Mouse (Mus musculus) liver, postnatal 0 days (tissue): ENCODE data around the gene S100pbp. TPM values are rescaled to one million over a fixed set of nuclear protein-coding genes. Genes with fewer than 3 reads are reported as not detected.
A peak's percentile ranks its signal among the peaks of the same experiment; 100 is the strongest.
"Not testable (repeated sequence)": the region's sequence is repeated elsewhere in the genome, so short reads cannot be mapped to it uniquely, and the experiment has no call there.

ENCODE experiments used
- ATAC-seq: fragments of 200-750 bp; cut with Nextera tagmentation; 2 replicates; pipeline ENCODE4 v1.8.0; 2017; ENCODE audit warnings: mild to moderate bottlenecking, moderate library complexity
- DNase-seq: peaks from one replicate; pipeline ENCODE4 v3.0.0-alpha.2; 2016
- H3K27ac ChIP-seq: fragments of 300-500 bp; sonication (generic); 2 replicates; pipeline ENCODE4 v1.5.1; 2014; ENCODE audit warnings: antibody characterized with exemption, moderate library complexity, mild to moderate bottlenecking, low read depth
- H3K27me3 ChIP-seq: fragments of 300-500 bp; sonication (generic); 2 replicates; pipeline ENCODE4 v1.6.1; 2014; ENCODE audit warnings: low read length, control low read depth, mixed read lengths; ENCODE audit not compliant: insufficient read depth
- H3K36me3 ChIP-seq: fragments of 300-500 bp; sonication (generic); replicated peaks from 2 replicates; pipeline ENCODE4 v1.6.1; 2014; ENCODE audit warnings: mild to moderate bottlenecking, control low read depth, low read length, moderate library complexity, mixed read lengths; ENCODE audit not compliant: insufficient read depth
- H3K4me1 ChIP-seq: fragments of 300-500 bp; sonication (generic); 2 replicates; pipeline ENCODE4 v1.6.1; 2014; ENCODE audit warnings: antibody characterized with exemption, mild to moderate bottlenecking, control low read depth; ENCODE audit not compliant: insufficient read depth
- H3K4me2 ChIP-seq: fragments of 300-500 bp; sonication (generic); 2 replicates; pipeline ENCODE4 v1.6.1; 2014; ENCODE audit warnings: low read depth, mild to moderate bottlenecking, low read length, moderate library complexity, mixed read lengths
- H3K4me3 ChIP-seq: fragments of 300-500 bp; sonication (generic); 2 replicates; pipeline ENCODE4 v1.5.1; 2014; ENCODE audit warnings: low read depth, low read length
- H3K9ac ChIP-seq: fragments of 300-500 bp; sonication (generic); replicated peaks from 2 replicates; pipeline ENCODE4 v1.6.1; 2014; ENCODE audit warnings: mild to moderate bottlenecking, moderate library complexity
- H3K9me3 ChIP-seq: fragments of 300-500 bp; sonication (generic); 2 replicates; pipeline ENCODE4 v1.6.1; 2016; ENCODE audit warnings: mild to moderate bottlenecking, control low read depth, low read length, mixed read lengths
- CTCF ChIP-seq: sonication (generic); IDR thresholded peaks from 2 replicates; pipeline ENCODE4 v1.5.1; 2016; ENCODE audit warnings: antibody characterized with exemption, low read depth
- EP300 ChIP-seq: IDR thresholded peaks from 2 replicates; pipeline ENCODE4 v1.6.1; 2016; ENCODE audit warnings: antibody characterized with exemption, low read depth, mild to moderate bottlenecking
- WGBS: fragments of 180-500 bp; shearing (Covaris S2); extraction: QIAGEN DNeasy Blood & Tissue Kit; methylation state at CpG from one replicate; pipeline ENCODE4 v1.1.7; 2014; ENCODE audit not compliant: insufficient replicate concordance; 5-methylcytosine and 5-hydroxymethylcytosine counted together
- polyA plus RNA-seq: library from polyadenylated mRNA; unstranded; fragments of >200 nt; fragmentation: Nextera tagmentation; extraction: Ambion mirVana; gene quantifications from 2 replicates; pipeline ENCODE4 v1.2.1, GENCODE M21; 2015

The S100pbp gene
- polyA plus RNA-seq, 1 experiment from 2014 or later = 3.6 TPM

- Histone ChIP-seq H3K9me3 (no peaks in the 10 kb centered on the region), H3K27ac (no peak overlapping the region), H3K9ac (no peak overlapping the region), H3K4me3 (no peak overlapping the region), H3K4me1 (no peaks in the 10 kb centered on the region; the same call in 1 of the 2 replicates), H3K4me2 (no peak overlapping the region), H3K27me3 (no peaks in the 10 kb centered on the region), H3K36me3 (peaks cover 42% of the 10 kb centered on the region)
- no peak for DNase-seq
- 75% methylated on average over 23 of the region's 23 CpGs for WGBS
- TF ChIP-seq CTCF = no peak
- TF ChIP-seq EP300 = no peak
- ATAC-seq = no peak
Measured at GRCm38 (mm10) chr4:129221097-129222010, 31.8 kb upstream of the S100pbp start.

- ATAC-seq = no peak
- no peaks in the 10 kb centered on the region for H3K9me3 ChIP-seq
- peaks cover 47% of the 10 kb centered on the region for H3K36me3 ChIP-seq
- no peaks in the 10 kb centered on the region for H3K4me1 ChIP-seq
- no peak overlapping the region for H3K4me2 ChIP-seq
- no peak for DNase-seq
- no peak overlapping the region for H3K4me3 ChIP-seq
- TF ChIP-seq CTCF = no peak
- H3K27me3 ChIP-seq = no peaks in the 10 kb centered on the region
- H3K9ac ChIP-seq = no peak overlapping the region
- H3K27ac ChIP-seq = no peak overlapping the region
- 83% methylated on average over 7 of the region's 7 CpGs for WGBS
Measured at GRCm38 (mm10) chr4:129220376-129221089, 31.0 kb upstream of the S100pbp start.

DNA sequence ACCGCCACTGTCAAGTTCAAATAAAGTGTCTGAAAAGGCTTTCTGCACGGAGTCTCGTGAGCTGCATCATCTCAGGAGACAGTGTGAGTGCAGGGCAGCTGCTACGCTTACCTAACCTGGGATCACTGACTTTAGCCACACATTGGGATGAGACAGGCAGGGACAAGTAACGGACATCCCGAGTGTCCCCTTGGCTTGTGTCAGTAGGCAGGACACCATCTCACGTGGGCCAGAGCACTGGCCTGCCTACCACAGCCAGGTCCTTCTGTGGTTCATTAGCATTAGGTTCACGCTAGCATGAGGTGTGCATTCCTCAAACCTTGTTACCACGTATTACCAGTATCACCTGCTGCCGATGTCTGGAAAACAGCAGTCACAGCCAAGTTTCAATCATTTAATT, 29.7 kb upstream of the S100pbp start:
- H3K9ac ChIP-seq = no peak overlapping the region
- H3K36me3 ChIP-seq = peaks cover 61% of the 10 kb centered on the region
- no peaks in the 10 kb centered on the region for H3K9me3 ChIP-seq
- ATAC-seq (no peak), DNase-seq (no peak)
- no peak overlapping the region for H3K4me2 ChIP-seq
- TF ChIP-seq CTCF (no peak), EP300 (no peak)
- WGBS = 90% methylated on average over 10 of the region's 10 CpGs
- no peak overlapping the region for H3K27ac ChIP-seq
- H3K4me3 ChIP-seq = no peak overlapping the region
- no peaks in the 10 kb centered on the region for H3K27me3 ChIP-seq
- no peaks in the 10 kb centered on the region for H3K4me1 ChIP-seq

DNA sequence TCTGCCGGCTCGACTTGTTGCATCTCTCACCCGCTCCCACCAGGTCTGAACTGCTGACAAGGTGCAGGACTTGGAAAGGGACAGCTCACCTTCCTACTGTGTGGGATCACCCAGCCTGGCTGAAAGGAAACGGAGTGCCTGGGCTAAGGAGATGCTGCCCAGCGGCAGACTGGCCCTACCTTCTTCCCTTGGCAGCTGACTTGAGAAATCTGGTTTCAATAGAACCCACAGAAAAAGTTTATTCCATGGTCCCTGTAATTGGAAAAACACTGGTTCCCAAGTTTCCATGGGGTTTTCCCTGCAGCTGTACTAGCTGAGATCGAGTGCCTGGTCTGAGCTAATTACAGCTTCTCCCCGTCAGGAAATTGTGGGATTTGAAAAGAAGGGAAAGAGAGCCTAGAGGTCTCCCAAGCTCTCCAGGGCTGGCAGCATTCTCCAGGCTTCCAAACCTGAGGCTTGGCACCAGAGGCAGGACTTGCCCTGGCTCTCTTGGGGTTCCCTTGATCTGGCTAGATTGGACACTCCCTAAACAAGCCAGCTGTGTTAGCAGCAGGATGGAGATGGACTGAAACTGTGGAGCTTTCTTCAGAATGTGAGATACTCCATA, 29.1 kb upstream of the S100pbp start:
- H3K27ac ChIP-seq = no peak overlapping the region
- ATAC-seq (no peak), DNase-seq (no peak)
- WGBS = 91% methylated on average over 7 of the region's 7 CpGs
- no peaks in the 10 kb centered on the region for H3K4me1 ChIP-seq
- H3K27me3 ChIP-seq = no peaks in the 10 kb centered on the region
- H3K9me3 ChIP-seq = no peaks in the 10 kb centered on the region
- no peak overlapping the region for H3K4me3 ChIP-seq
- peaks cover 66% of the 10 kb centered on the region for H3K36me3 ChIP-seq
- no peak overlapping the region for H3K4me2 ChIP-seq
- no peak overlapping the region for H3K9ac ChIP-seq
- no peak for TF ChIP-seq EP300
- TF ChIP-seq CTCF = no peak

DNA sequence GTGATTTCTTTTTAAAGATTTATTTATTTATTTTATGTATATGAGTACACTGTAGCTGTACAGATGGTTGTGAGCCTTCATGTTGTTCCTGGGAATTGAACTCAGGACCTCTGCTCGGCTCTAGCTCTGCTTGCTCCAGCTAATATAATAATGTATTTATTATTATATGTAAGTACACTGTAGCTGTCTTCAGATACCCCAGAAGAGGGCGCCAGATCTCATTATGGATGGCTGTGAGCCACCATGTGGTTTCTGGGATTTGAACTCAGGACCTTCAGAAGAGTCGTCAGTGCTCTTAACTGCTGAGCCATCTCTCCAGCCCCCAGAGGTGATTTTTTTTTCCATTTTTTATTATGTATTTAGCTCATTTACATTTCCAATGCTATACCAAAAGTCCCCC, 23.0 kb upstream of the S100pbp start:
- H3K36me3 ChIP-seq = peaks cover 76% of the 10 kb centered on the region
- H3K9ac ChIP-seq, ATAC-seq, H3K4me3 ChIP-seq, DNase-seq, H3K4me2 ChIP-seq, H3K27me3 ChIP-seq, H3K27ac ChIP-seq, H3K4me1 ChIP-seq, H3K9me3 ChIP-seq: not testable (repeated sequence)
- peak; percentile 58 for TF ChIP-seq CTCF
- 66% methylated on average over 3 of the region's 3 CpGs for WGBS

GRCm38 (mm10) chr4:129211461-129211860, 21.9 kb upstream of the S100pbp start:
- Histone ChIP-seq H3K4me2 (no peak overlapping the region), H3K4me3 (no peak overlapping the region), H3K27ac (no peak overlapping the region), H3K9me3 (no peaks in the 10 kb centered on the region), H3K9ac (no peak overlapping the region), H3K4me1 (no peaks in the 10 kb centered on the region), H3K27me3 (no peaks in the 10 kb centered on the region), H3K36me3 (peaks cover 75% of the 10 kb centered on the region)
- no peak for DNase-seq
- WGBS = 79% methylated on average over 4 of the region's 4 CpGs
- ATAC-seq = no peak
- TF ChIP-seq EP300 = no peak
